Mouse (Mus musculus) T-helper 17 cell (primary cell): Measurements from ENCODE around the gene Oaz1.

ENCODE experiments used
- in situ Hi-C, 2 experiments: fragments of 300-600 bp; cut with MboI, MseI; formaldehyde crosslinking; loops; 1 replicate in 1 of 2; 2 replicates in 1 of 2; pipeline ENCODE4 v1.15.1; 2025; ENCODE audit warnings: high pct_unique_total_duplicates in 2 of 2

The Oaz1 gene

GRCm38 (mm10) chr10:80843931-80844547 lies 17.6 kb downstream of the Oaz1 start, which contains the start of gene Lingo3:
Gene Lingo3, minus strand, starts transcription at chr10:80844039.
- in situ Hi-C loops, result no loop called here

GRCm38 (mm10) chr10:80845055-80845693 lies 18.7 kb downstream of the Oaz1 start:
- in situ Hi-C loops, result no loop called here

GRCm38 (mm10) chr10:80845732-80846131 lies 19.3 kb downstream of the Oaz1 start:
- in situ Hi-C loops, result no loop called here

GRCm38 (mm10) chr10:80848571-80848970 lies 22.1 kb downstream of the Oaz1 start:
- in situ Hi-C loops, result no loop called here

GRCm38 (mm10) chr10:80854913-80855748 lies 28.7 kb downstream of the Oaz1 start, which contains the start of the genes Lsm7 and Sppl2b:
Gene Lsm7, minus strand, starts transcription at chr10:80855209.
Gene Sppl2b, plus strand, starts transcription at chr10:80855275.
- in situ Hi-C loops, result no loop called here

- in situ Hi-C loops, result no loop called here
Measured at GRCm38 (mm10) chr10:80855749-80856073, 29.3 kb downstream of the Oaz1 start.

- in situ Hi-C loops, result no loop called here
Measured at GRCm38 (mm10) chr10:80856267-80856666, 29.8 kb downstream of the Oaz1 start.

GRCm38 (mm10) chr10:80856908-80857307 lies 30.5 kb downstream of the Oaz1 start:
- in situ Hi-C loops, result no loop called here

GRCm38 (mm10) chr10:80857386-80857785 lies 30.9 kb downstream of the Oaz1 start:
- in situ Hi-C loops, result no loop called here

- in situ Hi-C loops, result no loop called here
Measured at GRCm38 (mm10) chr10:80857848-80858247, 31.4 kb downstream of the Oaz1 start.

- in situ Hi-C loops, result no loop called here
Measured at GRCm38 (mm10) chr10:80858350-80858935, 32.0 kb downstream of the Oaz1 start.

- in situ Hi-C loops, result no loop called here
Measured at GRCm38 (mm10) chr10:80862305-80862704, 35.8 kb downstream of the Oaz1 start.

GRCm38 (mm10) chr10:80864446-80864845 lies 38.0 kb downstream of the Oaz1 start:
- in situ Hi-C loops, result no loop called here

GRCm38 (mm10) chr10:80870993-80871392 lies 44.5 kb downstream of the Oaz1 start:
- in situ Hi-C loops, result no loop called here

GRCm38 (mm10) chr10:80871581-80871980 lies 45.1 kb downstream of the Oaz1 start, which contains the start of gene Tmprss9:
Gene Tmprss9, plus strand, starts transcription at chr10:80871848.
- in situ Hi-C loops, result no loop called here

- in situ Hi-C loops, result no loop called here
Measured at GRCm38 (mm10) chr10:80874035-80874434, 47.6 kb downstream of the Oaz1 start.

- in situ Hi-C loops, result loop anchor here (5.0 kb wide), 4 partner anchors 39 to 129 kb away; partner anchors contain the start of gene Jsrp1 (in 1 of the 2)
Measured at GRCm38 (mm10) chr10:80876028-80876427, 49.6 kb downstream of the Oaz1 start.

GRCm38 (mm10) chr10:80876594-80876993 lies 50.1 kb downstream of the Oaz1 start:
- in situ Hi-C loops, result loop anchor here (5.0 kb wide), 4 partner anchors 39 to 129 kb away; partner anchors contain the start of gene Jsrp1 (in 1 of the 2)
